Mouse (Mus musculus) testis, postnatal 10 days (tissue): ENCODE measurements around the gene Chil4.
"Not testable (repeated sequence)": the region's sequence is repeated elsewhere in the genome, so short reads cannot be mapped to it uniquely, and the experiment has no call there.

Source experiments
- DNase-seq: peaks from one replicate; pipeline ENCODE4 v3.0.0; 2021; ENCODE audit warnings: low spot score

Gene Chil4

GRCm38 (mm10) chr3:106219407-106219806, at the start of gene Chil4:
Gene Chil4 (minus strand): TSS chr3:106219507.
- no peak for DNase-seq

GRCm38 (mm10) chr3:106265854-106266253, 46.5 kb upstream of the Chil4 start:
- no peak for DNase-seq

- DNase-seq = no peak
Observed at GRCm38 (mm10) chr3:106264854-106265253, 45.5 kb upstream of the Chil4 start.

- not testable (repeated sequence) for DNase-seq
Observed at GRCm38 (mm10) chr3:106257076-106257475, 37.8 kb upstream of the Chil4 start.

GRCm38 (mm10) chr3:106252719-106253118, 33.4 kb upstream of the Chil4 start:
- no peak for DNase-seq

- DNase-seq = not testable (repeated sequence)
Observed at GRCm38 (mm10) chr3:106250763-106251399, 31.6 kb upstream of the Chil4 start.

- not testable (repeated sequence) for DNase-seq
Observed at GRCm38 (mm10) chr3:106247369-106247768, 28.1 kb upstream of the Chil4 start.

GRCm38 (mm10) chr3:106240210-106240609, 20.9 kb upstream of the Chil4 start:
- DNase-seq = not testable (repeated sequence)

- no peak for DNase-seq
Observed at GRCm38 (mm10) chr3:106239196-106239791, 20.0 kb upstream of the Chil4 start.

GRCm38 (mm10) chr3:106223391-106223790, 4.1 kb upstream of the Chil4 start:
- DNase-seq = not testable (repeated sequence)

- DNase-seq = no peak
Observed at GRCm38 (mm10) chr3:106221625-106222265, 2.4 kb upstream of the Chil4 start.

- DNase-seq = not testable (repeated sequence)
Observed at GRCm38 (mm10) chr3:106218284-106218954, 888 bp downstream of the Chil4 start.

GRCm38 (mm10) chr3:106198030-106198429, 21.3 kb downstream of the Chil4 start:
- not testable (repeated sequence) for DNase-seq

- not testable (repeated sequence) for DNase-seq
Observed at GRCm38 (mm10) chr3:106197246-106197645, 22.1 kb downstream of the Chil4 start.

- no peak for DNase-seq
Observed at GRCm38 (mm10) chr3:106196276-106196675, 23.0 kb downstream of the Chil4 start.

GRCm38 (mm10) chr3:106195486-106195885, 23.8 kb downstream of the Chil4 start:
- DNase-seq = no peak

- DNase-seq = no peak
Observed at GRCm38 (mm10) chr3:106187991-106188390, 31.3 kb downstream of the Chil4 start.

GRCm38 (mm10) chr3:106177509-106178189, 41.7 kb downstream of the Chil4 start:
- no peak for DNase-seq

GRCm38 (mm10) chr3:106174971-106175370, 44.3 kb downstream of the Chil4 start:
- DNase-seq = not testable (repeated sequence)

GRCm38 (mm10) chr3:106172506-106172905, 46.8 kb downstream of the Chil4 start:
- not testable (repeated sequence) for DNase-seq

- no peak for DNase-seq
Observed at GRCm38 (mm10) chr3:106171135-106171731, 48.1 kb downstream of the Chil4 start.
